Mouse (Mus musculus) E14TG2a.4 (cell line): ENCODE results near the gene Kat14.

Source experiments
- CTCF ChIP-seq: conservative IDR thresholded peaks from 2 replicates; pipeline ENCODE4 v1.5.1; 2014; ENCODE audit warnings: low read length
- NANOG ChIP-seq: IDR thresholded peaks from 2 replicates; pipeline ENCODE4 v1.6.1; 2014; ENCODE audit warnings: borderline replicate concordance, low read length, mixed read lengths
- POU5F1 ChIP-seq: IDR thresholded peaks from 2 replicates; pipeline ENCODE4 v1.6.1; 2014; ENCODE audit warnings: low read length, borderline replicate concordance

- TF ChIP-seq CTCF (no peak), POU5F1 (no peak), NANOG (no peak)
These were observed 31.1 kb upstream of the Kat14 start for GRCm38 (mm10) chr2:144337701-144338100.
